Comparison of ENCODE assay signal across 12 mouse cellular contexts in the genomic region with DNA sequence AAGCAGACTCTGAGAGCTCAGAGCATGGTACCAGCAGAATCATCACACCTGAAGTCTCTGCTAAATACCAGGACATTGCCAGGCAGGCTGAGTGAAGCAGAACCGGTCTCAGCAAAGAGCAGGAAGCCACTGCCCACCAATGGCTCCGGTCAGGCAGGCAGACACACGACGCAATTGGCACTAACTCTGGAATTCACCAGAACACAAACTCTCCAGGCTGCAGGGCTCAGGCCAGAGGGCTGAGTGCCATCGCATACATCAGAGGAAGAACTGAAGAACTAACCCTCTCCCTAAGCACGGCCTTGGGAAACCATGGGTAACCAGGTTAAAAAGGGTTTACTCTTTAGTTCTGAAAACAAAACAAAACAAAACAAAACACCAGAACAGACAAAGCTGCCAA.
DNase-seq lines count a peak whose midpoint lies in the region; ATAC-seq and TF ChIP-seq lines count a peak whose summit lies in the region.
"Had no signal": no experiment of that assay in that cellular context is flagged by ENCODE, and none has a peak within 500 bp of the region (broad histone marks: within the 10 kb centered on the region; RNA-seq: fewer than 3 reads in every experiment).

No protein-coding gene starts in this region.

- no peak overlapping the region for H3K4me3 ChIP-seq in midbrain, embryonic 10.5 days
- H3K4me3 ChIP-seq: forebrain, embryonic 15.5 days; liver, embryonic 12.5 days; megakaryocyte, embryonic 14.5 days had no signal

- peaks cover 40% of the 10 kb centered on the region for H3K36me3 ChIP-seq in midbrain, embryonic 10.5 days

- POLR2A ChIA-PET in Patski (lab: Charles Lee) = no interaction called here

- no peak overlapping the region; the same call in 1 of the 2 replicates for H3K27ac ChIP-seq in midbrain, embryonic 10.5 days (replicated peaks)
- H3K27ac ChIP-seq: forebrain, embryonic 15.5 days; kidney, postnatal 0 days; liver, embryonic 12.5 days had no signal

- no peaks in the 10 kb centered on the region; the same call in 1 of the 2 replicates for H3K4me1 ChIP-seq in midbrain, embryonic 10.5 days
- H3K4me1 ChIP-seq: liver, embryonic 12.5 days had no signal

- no peaks in the 10 kb centered on the region for H3K9me3 ChIP-seq in midbrain, embryonic 10.5 days (replicated peaks)
- H3K9me3 ChIP-seq: forebrain, embryonic 15.5 days; liver, embryonic 12.5 days; megakaryocyte, embryonic 14.5 days had no signal

- CTCF ChIA-PET in Patski (lab: Charles Lee) = no interaction called here

- WGBS in midbrain, embryonic 10.5 days = 85% methylated on average over 6 of the region's 6 CpGs

- TF ChIP-seq CTCF in Patski (IDR thresholded peaks at IDR 0.05) = no peak

- peak; percentile 17 for DNase-seq in kidney, adult 11 months
- no peak for DNase-seq in kidney, adult 18-20 months
- peak; percentile 32 for DNase-seq in Muller cell, postnatal 12 days (ENCODE audit: inconsistent ontology term)
- DNase-seq in Patski (ENCODE audit: low read depth, low spot score) = no peak
- DNase-seq in cerebellum, postnatal 36 days = peak; percentile 53 to 58
- DNase-seq in adrenal gland, adult 2 months = no peak
- DNase-seq in midbrain, embryonic 10.5 days (ENCODE audit: low spot score) = no peak

- in situ Hi-C loops in Patski (cut with MboI; ENCODE audit: low pct_unique_long_range_greater_than_20kb) = no loop called here

- ATAC-seq in Patski = peak; percentile 21
- ATAC-seq: forebrain, embryonic 15.5 days; hindbrain, embryonic 16.5 days; liver, embryonic 12.5 days had no signal

- H3K27me3 ChIP-seq in Patski = no peaks in the 10 kb centered on the region
- H3K27me3 ChIP-seq in midbrain, embryonic 10.5 days (ENCODE audit: low read depth, poor library complexity, severe bottlenecking) = no peaks in the 10 kb centered on the region
- H3K27me3 ChIP-seq: forebrain, embryonic 15.5 days; liver, embryonic 12.5 days; megakaryocyte, embryonic 14.5 days had no signal

Comparison
In these comparisons a context has a peak if more than half of its experiments do, and no peak if none do; other contexts are left out.
1. DNase-seq: peak in kidney, adult 11 months (single experiment), Muller cell, postnatal 12 days (single experiment) and cerebellum, postnatal 36 days (2 of 2); none in kidney, adult 18-20 months (single experiment), Patski (single experiment), adrenal gland, adult 2 months (single experiment) and midbrain, embryonic 10.5 days (single experiment).